Mouse (Mus musculus) thymus, adult 2 months (tissue): ENCODE data around the gene Ppm1h.

Experiments used
- CTCF ChIP-seq: fragments of 200-500 bp; IDR thresholded peaks from 2 replicates; pipeline ENCODE4 v1.5.1; 2012; ENCODE audit warnings: mild to moderate bottlenecking, control low read depth, low read length, moderate library complexity, borderline replicate concordance; ENCODE audit not compliant: control insufficient read depth, poor library complexity, insufficient read depth; ENCODE audit errors: extremely low read depth
- POLR2A ChIP-seq: fragments of 200-500 bp; IDR thresholded peaks from 2 replicates; pipeline ENCODE4 v1.6.1; 2012; ENCODE audit warnings: mild to moderate bottlenecking, low read length, control low read depth, moderate library complexity; ENCODE audit not compliant: control insufficient read depth, poor library complexity, insufficient read depth; ENCODE audit errors: extremely low read depth

GRCm38 (mm10) chr10:122842014-122842413 is 163.5 kb downstream of the Ppm1h start:
- no peak for TF ChIP-seq POLR2A
- no peak for TF ChIP-seq CTCF
